Mouse (Mus musculus): ENCODE measurements at regions not wholly inside any gene's neighbourhood (a gene's known extent, or its start where the extent isn't known, plus 50 kb on each side); places are given as distances from the start of the nearest gene placed in this dataset.
"Not testable (repeated sequence)": the region's sequence is repeated elsewhere in the genome, so short reads cannot be mapped to it uniquely, and the experiment has no call there.

DNA sequence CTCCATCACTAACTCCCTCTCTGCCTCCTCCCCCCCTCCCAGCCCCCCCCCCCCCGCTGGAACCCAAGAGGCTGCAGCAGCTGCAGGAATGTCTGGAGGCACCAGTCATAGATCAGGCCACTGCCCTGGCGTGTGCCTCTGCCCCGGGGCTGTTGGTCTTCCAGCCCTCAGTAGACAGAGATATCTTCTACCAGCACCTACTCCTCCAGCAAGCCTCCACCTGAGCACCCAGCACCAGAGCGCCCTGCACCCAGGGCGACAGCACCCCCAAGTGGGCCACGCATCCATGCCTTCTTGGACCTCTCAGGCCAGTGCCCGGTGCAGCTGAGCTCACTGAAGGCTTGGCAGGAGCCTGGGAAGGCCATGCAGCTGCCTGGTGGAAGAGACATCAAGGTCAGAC lies 936.5 kb downstream of the Diaph3 start:
- DNase-seq (ENCODE audit: low read depth, low spot score) = no peak

DNA sequence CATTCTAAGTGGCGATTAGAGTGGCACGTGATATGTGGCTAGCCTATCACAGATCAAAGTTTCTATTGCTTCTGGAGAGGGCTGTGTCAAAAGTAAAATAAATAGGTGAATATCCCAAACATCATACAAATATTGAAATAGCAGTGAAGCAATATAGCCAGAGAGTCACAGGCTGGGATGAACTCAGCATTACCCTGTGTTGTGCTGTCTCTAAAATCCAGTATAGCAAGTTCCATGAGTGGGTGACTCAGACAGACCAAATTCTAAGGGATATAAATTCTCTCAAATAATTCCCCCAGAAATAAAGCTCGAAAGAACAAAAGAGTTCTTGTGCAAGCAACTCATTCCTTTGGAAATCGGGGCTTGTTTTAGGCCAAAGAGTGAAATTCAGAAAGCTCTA lies 943.2 kb downstream of the Diaph3 start:
- DNase-seq (ENCODE audit: low read depth, low spot score) = no peak

DNA sequence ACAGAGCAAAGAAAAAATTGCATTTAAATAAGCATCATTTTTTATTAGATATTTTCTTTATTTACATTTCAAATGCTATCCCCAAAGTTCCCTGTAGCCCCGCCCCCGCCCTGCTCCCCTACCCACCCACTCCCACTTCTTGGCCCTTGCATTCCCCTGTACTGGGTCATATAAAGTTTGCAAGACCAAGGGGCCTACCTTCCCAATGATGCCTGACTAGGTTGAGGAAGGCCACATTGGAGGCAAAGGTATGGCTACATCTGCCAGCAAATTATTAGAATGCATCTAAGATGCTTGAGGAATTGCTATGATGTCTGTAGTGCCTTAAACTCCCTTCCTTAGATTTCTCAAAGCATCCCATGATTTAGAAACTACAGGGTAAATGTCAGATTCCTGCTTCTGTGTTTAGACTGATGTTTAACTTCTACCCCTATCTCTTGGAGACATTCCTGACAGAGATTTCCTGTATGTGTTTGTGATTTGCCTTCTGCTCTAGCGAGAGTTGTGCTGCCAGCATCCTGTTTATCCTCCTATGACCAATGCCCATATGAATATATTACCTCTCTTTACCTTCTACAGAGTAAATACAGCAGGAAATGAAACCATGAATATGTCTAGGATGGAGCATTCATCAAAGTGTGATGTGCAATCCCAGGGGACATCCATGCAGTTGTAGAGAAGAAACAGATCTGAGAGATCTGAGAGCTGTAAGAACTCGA lies 956.2 kb downstream of the Diaph3 start:
- DNase-seq (ENCODE audit: low read depth, low spot score) = peak; percentile 32

DNA sequence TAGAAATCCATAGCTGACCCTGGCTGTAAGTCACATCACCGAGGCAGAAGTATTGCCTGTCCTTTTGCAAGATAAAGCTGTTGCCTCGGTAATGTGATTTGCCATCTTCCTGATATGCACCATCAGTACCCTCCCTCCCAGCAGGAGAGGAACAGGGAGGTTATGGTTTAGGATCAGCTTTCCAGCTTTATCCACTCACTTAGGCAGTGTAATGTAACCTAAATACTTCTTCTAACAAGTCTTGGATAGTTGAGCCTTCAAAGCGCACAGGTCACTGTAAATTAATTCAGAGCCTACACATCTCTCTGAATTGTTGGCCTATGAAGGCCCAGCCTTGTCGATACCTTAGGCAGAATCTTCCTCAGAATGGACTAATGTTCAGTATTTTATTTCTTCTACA lies 962.5 kb downstream of the Diaph3 start:
- DNase-seq (ENCODE audit: low read depth, low spot score) = no peak

DNA sequence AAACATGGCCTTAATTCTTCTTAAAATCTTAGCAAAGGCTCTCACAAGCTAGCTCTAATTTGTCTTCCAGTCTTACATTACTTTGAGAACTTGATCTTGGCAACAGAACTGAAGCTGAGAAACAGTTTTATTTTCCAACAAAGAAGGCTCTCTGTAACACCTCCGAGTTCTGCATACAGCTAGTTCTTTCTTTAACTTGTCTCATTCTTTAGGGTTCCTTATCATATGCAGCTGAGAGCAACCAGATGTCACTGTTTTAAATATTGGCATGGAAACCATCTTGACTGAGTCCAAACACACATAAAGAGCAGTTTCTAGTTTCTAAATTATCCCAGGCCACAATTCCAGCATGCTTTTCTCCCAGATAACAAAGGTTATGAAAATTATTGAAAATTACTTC lies 969.9 kb downstream of the Diaph3 start:
- no peak for DNase-seq (ENCODE audit: low read depth, low spot score)

DNA sequence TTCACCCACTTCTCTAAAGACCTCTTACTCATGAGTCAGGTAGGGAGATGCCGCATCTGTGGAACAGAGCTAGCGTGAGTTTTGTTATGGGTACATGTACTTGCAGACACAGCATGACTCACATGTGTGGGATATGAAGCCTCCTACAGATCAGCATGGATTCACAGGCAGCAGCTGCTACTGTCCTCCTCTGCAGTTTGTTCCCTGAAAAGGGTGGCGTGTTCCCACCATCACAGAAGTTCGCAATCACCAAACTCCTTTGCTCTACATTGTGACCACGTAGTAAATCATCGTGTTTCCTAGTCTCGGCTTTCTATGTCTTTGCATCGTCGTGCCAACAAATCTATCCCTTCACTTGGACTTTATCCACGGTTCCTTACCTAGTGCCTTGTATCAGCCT lies 981.9 kb downstream of the Diaph3 start:
- no peak for DNase-seq (ENCODE audit: low read depth, low spot score)

DNA sequence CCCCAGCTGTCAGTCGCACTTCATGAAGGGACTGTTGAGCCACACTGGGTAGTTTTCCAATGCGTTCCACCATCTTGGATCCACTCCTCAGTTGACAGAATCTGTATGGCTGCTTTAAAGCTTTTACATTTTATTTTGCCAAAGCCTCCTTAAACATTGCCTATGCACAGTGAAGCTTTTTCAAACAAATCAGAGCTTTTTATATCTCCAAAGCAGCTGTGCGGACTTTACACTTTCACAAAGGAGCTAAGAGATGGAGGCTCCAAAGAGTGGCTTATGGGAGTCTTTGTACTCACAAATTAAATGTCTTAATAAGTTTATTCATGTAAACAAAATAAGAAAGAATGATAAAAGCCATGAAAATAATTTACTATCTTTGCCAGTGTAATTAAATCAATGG lies 986.3 kb downstream of the Diaph3 start:
- no peak for DNase-seq (ENCODE audit: low read depth, low spot score)

DNA sequence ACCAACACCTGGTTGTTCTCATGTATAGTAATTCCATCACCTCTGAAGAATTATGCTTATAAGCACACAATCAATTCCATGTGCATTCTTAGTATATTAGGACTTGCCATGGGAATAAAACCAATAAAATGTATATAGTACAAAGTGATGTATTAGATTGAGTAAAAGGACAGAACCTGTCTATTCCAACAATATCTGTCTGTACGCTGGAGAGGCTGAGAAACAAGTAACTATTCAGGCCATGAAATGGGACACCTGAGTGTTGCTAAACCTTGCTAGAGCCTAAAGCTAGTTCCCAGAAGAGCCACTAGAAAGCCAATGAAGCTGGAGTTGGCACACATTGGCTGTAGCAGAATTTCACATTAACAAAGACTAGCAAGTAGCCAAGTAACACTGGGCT lies 989.8 kb downstream of the Diaph3 start:
- DNase-seq (ENCODE audit: low read depth, low spot score) = no peak

DNA sequence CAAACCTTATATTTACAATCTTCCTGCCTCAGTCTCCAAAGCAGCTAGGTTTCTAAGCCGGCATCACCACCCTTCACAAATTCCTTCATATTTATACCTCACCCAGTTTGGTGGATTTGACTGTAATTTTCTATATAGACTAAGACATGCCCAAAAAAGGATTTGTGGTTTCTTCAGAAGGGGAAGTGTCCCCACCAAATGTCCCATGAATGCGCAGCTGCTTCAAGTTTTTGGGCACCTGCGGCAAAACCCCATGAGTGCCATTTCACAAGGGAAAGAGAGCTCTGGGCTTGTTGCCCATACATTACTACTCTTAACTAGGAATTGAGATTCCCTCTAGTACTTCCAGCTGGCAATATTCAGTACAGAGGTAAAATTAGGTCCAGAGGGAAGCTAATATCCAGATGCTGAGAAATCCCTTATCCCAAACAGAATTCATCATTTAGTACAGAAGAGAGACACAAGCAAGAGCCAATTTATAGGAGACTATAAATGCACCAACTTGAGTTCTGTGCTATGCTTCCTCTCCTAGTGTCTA lies 990.6 kb downstream of the Diaph3 start:
- DNase-seq (ENCODE audit: low read depth, low spot score) = no peak

DNA sequence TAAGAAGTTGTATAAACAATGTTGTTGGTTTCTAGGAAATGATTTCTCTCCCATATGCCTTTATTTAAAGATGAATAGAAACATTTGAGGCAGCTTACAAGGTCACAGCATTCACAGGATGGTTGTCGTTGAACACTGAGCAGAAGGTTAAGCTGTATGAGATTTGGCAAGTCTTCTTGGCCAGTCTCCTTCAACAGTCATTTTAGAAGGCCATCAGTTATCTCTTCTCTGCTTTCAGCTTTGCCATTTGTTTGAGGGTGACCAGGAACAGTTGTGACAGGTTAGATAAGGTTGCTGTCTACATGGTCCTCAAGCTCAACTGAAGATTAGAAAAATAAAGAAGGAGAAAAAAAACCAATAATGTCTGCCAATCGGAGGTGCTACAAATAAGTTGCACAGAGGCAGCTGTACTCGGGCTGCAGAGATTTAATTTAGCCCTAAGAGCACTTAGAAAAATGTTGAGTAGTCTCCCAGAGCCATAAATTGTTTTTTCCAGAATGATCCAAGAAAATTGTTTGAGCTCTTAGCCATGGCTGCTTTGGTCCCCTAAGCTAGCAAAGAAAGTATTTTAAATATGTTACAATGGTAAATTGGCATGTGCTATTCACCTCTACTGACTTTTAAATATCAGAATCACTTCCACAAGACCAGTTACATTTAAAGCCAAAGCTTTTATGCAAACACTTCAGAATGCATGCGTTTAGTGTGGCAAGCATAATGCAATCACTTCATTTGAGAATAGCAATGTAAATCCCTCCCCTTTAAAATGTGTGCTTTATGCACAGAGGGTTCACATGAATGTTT lies 1025.6 kb downstream of the Diaph3 start:
- DNase-seq (ENCODE audit: low read depth, low spot score) = no peak

DNA sequence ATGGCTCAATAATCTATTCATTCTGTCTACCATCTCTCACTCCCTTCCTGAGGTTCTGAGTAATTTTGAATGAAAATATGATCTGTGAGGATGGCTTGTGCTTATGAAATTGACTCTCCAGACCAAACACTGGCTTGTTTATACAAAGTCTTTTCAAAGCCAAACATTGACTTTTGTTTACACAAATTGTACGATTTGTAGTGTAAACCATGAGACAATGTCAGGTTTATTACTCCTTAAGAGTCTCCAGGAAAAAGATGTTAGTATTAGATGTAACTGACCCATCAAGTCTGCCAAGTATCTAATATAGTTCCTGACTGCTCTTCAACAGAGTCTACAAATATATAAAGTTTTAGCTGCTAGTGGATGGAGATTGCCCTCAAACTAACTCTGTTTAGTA lies 1039.5 kb downstream of the Diaph3 start:
- DNase-seq (ENCODE audit: low read depth, low spot score) = no peak

DNA sequence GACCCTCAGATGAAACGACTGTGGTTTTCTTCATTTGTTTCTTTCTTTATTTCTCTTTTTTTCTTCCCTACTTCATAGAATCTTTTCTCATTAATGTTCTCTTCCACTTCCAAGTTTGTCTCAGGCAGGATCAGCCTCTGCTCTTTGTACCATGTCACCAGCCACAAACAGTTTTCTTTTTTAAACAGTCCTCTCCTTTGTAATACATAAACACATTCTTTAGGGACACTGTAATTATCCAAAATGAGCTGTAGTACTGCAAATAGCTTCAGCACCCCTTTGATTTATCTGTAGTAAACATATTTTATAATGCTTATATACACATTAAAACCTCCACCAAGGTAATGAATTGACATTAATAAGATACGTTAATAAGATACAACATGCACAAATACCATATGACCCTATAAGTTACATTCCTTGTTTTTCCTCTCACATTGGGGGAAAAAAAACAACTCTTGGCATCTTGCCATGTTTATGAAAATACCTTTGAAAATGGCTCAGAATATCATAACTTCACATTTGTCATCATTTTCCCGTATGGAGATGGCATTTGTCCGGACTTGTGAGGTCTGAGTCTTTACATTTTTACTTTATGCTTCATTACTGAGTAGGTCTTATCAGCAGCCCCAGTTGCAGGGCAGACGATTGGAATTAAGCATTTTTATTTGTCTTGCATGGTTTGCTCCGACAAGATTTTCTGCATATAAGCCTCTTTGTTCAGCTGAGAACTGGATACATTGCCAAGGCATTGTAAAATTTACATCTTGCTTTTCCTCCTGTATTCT lies 1070.5 kb downstream of the Diaph3 start:
- no peak for DNase-seq (ENCODE audit: low read depth, low spot score)

DNA sequence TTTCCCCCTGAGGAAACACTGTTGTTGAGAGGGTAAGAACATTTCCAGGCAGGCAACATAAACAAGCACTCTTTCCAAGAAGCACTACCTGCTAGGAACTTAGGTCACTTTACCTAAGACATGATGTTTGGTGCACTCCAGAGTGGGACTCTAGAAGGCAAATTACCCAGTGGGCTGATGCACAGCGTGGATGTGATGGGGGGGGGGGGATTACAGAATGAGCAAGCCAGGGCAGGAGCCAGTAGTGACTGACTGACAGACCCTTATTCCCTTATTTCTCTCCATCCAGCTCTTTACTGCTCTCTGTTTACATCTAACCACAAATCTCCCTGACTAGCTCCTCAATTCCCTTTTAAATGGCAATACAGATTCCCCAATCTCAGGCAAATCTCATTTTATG lies 1071.7 kb downstream of the Diaph3 start:
- DNase-seq (ENCODE audit: low read depth, low spot score) = no peak

DNA sequence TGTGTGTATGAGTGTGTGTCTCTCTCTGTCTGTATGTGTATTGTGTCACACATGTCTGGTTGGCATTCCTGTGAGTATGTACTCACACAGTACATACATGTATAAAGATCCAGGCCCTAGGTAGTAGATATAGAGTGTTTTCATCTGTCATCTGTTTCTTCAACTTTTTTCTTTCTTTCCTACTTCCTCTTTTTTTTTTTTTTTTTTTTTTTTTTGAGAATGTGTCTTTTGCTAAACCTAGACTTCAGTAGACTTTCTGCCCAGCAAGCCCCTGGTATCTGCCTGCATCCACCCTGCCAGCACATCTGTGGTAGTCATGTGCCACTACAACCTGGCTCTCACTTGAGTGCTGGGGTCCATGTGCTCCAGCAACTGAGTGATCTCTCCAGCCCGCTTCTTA lies 1073.3 kb downstream of the Diaph3 start:
- DNase-seq (ENCODE audit: low read depth, low spot score) = no peak

DNA sequence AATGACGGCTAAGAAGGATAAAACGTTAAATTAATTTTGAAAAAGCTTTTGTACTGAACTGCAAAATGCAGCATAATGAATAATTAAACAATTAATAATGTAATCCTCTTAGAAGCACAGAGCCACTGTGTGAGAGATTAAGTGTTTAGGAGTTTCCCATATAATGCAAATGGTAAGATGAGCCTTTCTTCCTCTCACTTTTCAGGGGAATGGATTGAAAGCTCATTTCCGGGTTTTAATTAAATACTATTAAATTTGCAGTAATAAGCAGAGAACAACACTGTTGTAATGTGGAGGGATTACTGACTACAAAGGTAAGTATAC lies 1077.5 kb downstream of the Diaph3 start:
- no peak for DNase-seq (ENCODE audit: low read depth, low spot score)

DNA sequence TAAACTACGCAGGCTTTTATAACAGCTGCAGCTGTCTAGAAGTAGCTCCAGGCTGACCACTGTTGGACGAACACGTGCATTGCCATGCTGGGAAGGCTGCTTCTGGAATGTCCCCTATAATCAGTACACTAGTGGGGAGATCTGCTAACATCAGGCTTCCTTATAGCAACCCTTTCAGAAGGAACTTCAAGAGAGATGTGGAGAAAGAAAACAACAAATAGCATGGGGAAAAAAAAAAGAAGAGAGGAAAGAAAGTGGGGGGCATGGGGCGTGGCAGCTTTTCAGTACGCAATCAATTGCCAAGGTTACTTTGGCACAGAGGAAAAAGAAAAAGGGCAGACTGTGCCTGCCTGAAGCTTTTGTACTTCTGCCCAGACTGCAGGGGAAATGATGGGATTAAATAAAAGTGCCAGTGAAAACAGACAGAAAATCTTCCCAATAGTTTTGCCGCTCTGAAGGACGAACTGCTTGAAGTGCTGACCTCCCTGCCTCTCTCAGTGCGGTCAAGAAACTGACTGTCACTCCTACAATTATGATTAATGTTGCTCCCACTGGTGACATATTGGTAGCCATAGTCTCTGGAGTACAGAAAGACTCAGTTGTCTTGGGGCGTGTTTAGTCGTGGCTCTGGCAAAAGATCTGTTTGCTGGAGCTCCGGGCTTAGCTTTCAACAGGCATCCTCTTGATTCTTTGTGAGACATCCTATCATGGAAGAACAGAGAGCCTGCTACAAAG lies 1078.0 kb downstream of the Diaph3 start:
- DNase-seq (ENCODE audit: low read depth, low spot score) = peak; percentile 14

DNA sequence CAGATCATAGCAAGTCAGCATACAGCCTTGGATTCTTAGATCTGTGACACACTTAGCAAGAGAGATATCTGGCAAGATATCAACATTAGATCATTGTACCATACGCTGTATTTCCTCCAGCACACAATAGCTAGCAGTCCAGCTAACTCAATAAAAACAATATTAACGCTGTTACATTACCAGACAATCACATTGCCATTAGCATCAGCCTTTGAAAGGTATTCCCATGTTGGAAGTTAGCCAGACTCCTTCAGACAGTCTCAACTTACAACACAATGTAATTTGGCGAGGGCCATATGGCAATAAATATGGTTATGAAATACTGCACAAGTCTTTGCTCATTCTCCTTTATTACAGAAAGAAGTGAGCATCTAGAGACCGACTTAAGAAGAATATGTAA lies 1084.0 kb downstream of the Diaph3 start:
- DNase-seq (ENCODE audit: low read depth, low spot score) = no peak

DNA sequence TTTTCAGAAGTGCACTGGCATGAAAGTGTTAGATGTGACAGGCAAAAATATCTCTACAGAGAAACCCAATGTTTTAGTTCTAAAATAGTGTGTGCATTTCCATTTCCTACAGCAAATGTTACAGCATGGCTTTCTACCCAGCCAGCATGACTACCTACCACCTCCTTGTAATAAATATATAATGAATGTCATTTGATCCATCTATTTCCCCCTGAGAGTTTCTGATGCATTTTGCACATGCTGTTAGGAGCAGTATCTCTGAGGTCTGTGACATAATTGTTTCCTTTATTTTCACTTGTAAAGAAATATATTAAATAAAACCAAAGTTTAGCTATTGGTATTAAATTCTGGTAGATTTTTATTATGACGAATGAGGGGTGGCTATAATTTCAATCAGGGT lies 1086.4 kb downstream of the Diaph3 start:
- no peak for DNase-seq (ENCODE audit: low read depth, low spot score)

DNA sequence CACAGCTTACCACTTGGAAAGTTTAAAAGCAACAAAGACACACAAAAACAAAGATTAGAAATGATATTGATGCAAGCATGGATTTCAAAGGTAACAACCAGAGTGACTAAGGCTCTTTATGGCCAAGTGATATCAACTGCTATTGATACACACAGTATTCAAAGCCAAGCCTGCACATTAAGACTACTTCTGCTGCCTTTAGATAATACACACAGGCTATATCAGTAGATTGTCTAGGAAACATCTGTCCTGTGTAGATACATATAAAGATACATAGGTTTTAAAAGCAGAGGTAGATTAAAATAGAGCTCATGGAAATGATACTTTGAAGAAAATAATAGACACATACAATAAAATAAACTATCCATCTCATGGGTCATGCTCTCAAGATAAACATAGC lies 1111.6 kb downstream of the Diaph3 start:
- DNase-seq (ENCODE audit: low read depth, low spot score) = no peak

DNA sequence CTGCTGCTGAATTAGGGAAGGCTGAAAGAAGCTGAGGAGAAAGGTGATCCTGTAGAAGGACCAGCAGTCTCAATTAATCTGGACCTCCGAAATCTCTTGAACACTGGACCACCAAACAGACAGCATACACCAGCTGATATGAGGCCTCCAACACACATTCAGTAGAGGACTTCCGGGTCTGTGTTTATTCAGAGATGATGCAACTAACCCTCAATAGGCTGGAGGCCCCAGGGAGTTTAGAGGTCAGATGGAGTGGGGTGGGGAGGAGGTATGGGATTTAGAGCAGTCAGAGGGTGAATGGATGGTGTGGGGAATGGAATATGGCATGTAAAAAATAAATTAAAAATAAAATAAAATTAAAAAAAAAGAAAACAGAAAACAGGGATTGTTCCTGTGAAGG lies 1123.4 kb downstream of the Diaph3 start:
- DNase-seq (ENCODE audit: low read depth, low spot score) = not testable (repeated sequence)

Data from mesoderm, embryonic 11.5 days (tissue).